Mouse (Mus musculus) midbrain, embryonic 16.5 days (tissue): Measurements from ENCODE around the gene Ccnc. TPM values are rescaled to one million over a fixed set of nuclear protein-coding genes. Genes with fewer than 3 reads are reported as not detected.

Source experiments
- ATAC-seq: fragments of 200-750 bp; cut with Nextera tagmentation; 2 replicates; pipeline ENCODE4 v1.8.0; 2017; ENCODE audit warnings: moderate TSS enrichment
- H3K27ac ChIP-seq: fragments of 300-500 bp; sonication (generic); 2 replicates; pipeline ENCODE4 v1.5.1; 2014; ENCODE audit warnings: mild to moderate bottlenecking, low read length, mixed read lengths
- H3K27me3 ChIP-seq: fragments of 300-500 bp; sonication (generic); 2 replicates; pipeline ENCODE4 v1.6.1; 2014; ENCODE audit warnings: low read depth, low read length, mixed read lengths; ENCODE audit not compliant: control insufficient read depth, insufficient read depth
- H3K36me3 ChIP-seq: fragments of 300-500 bp; sonication (generic); 2 replicates; pipeline ENCODE4 v1.6.1; 2014; ENCODE audit warnings: mild to moderate bottlenecking, low read length, moderate library complexity, mixed read lengths; ENCODE audit not compliant: control insufficient read depth, insufficient read depth
- H3K4me1 ChIP-seq: fragments of 300-500 bp; sonication (generic); 2 replicates; pipeline ENCODE4 v1.6.1; 2014; ENCODE audit warnings: mild to moderate bottlenecking, low read length, mixed read lengths; ENCODE audit not compliant: control insufficient read depth, insufficient read depth
- H3K4me2 ChIP-seq: fragments of 300-500 bp; sonication (generic); 2 replicates; pipeline ENCODE4 v1.6.1; 2014; ENCODE audit warnings: mild to moderate bottlenecking, low read length, mixed read lengths
- H3K4me3 ChIP-seq: fragments of 300-500 bp; sonication (generic); 2 replicates; pipeline ENCODE4 v1.5.1; 2014; ENCODE audit warnings: low read depth, mild to moderate bottlenecking, low read length, moderate library complexity, mixed read lengths
- H3K9ac ChIP-seq: fragments of 300-500 bp; sonication (generic); 2 replicates; pipeline ENCODE4 v1.6.1; 2014; ENCODE audit warnings: low read depth, low read length, mixed read lengths
- H3K9me3 ChIP-seq: fragments of 300-500 bp; sonication (generic); replicated peaks from 2 replicates; pipeline ENCODE4 v1.6.1; 2014; ENCODE audit warnings: mild to moderate bottlenecking, low read length, mixed read lengths; ENCODE audit not compliant: control insufficient read depth, poor library complexity, severe bottlenecking
- WGBS: fragments of 180-500 bp; shearing (Covaris S2); extraction: QIAGEN DNeasy Blood & Tissue Kit; methylation state at CpG from one replicate; pipeline ENCODE4 v1.1.7; 2014; 5-methylcytosine and 5-hydroxymethylcytosine counted together
- polyA plus RNA-seq: library from polyadenylated mRNA; unstranded; fragments of >200 nt; fragmentation: Nextera tagmentation; extraction: Ambion mirVana; gene quantifications from 2 replicates; pipeline ENCODE4 v1.2.1, GENCODE M21; 2015

Gene Ccnc
- polyA plus RNA-seq, 1 experiment from 2014 or later, result 75.0 TPM

DNA sequence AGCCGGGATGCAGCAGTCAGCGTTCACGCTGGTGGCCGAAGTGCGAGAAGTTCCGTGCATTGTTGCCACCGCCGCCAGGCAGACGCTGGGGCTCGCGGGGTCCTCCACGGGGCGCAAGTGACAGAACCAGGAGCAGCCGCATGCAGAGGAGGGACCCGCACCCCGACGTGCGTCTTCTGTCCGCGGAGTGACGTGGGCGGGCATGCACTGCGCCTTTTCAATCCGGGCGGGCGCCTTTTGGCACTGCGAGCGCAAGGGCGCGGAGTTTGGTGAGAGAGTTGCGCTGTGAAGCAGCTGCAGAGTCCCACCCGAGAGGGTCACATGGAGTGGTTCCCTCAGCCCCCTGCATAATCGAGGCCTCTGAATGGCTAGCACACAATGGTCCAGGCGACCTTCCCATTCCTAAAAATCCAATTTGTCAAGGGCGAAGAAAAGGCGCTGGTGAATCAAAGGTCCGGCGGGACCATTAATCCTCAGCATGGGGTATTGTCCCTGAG is 41.9 kb upstream of the Ccnc start, which contains the start of gene Prdm13:
Prdm13 (minus strand) TSS at position 369 of the 497 bp plus-strand sequence.
- no peak within 1 kb of the TSS for H3K9ac ChIP-seq
- ATAC-seq, result peak; percentile 41; the same call in 1 of the 2 replicates
- H3K4me2 ChIP-seq, result no peak within 1 kb of the TSS
- peaks cover 7% of the 10 kb centered on the region for H3K4me1 ChIP-seq
- H3K27me3 ChIP-seq, result peaks cover 62% of the 10 kb centered on the region
- H3K27ac ChIP-seq, result no peak within 1 kb of the TSS
- H3K9me3 ChIP-seq, result no peaks in the 10 kb centered on the region
- H3K4me3 ChIP-seq, result no peak within 1 kb of the TSS
- under 1% methylated on average over 38 of the region's 38 CpGs for whole genome bisulfite sequencing
- no peaks in the 10 kb centered on the region for H3K36me3 ChIP-seq

- H3K9ac ChIP-seq, result no peak overlapping the region
- no peaks in the 10 kb centered on the region for H3K9me3 ChIP-seq
- no peak overlapping the region for H3K4me3 ChIP-seq
- peaks cover 61% of the 10 kb centered on the region for H3K27me3 ChIP-seq
- H3K4me2 ChIP-seq, result no peak overlapping the region
- ATAC-seq, result no peak
- peaks cover 7% of the 10 kb centered on the region for H3K4me1 ChIP-seq
- H3K27ac ChIP-seq, result no peak overlapping the region
- WGBS, result 1% methylated on average over 11 of the region's 11 CpGs
- no peaks in the 10 kb centered on the region for H3K36me3 ChIP-seq
Observed at GRCm38 (mm10) chr4:21686416-21686815, 41.1 kb upstream of the Ccnc start.

DNA sequence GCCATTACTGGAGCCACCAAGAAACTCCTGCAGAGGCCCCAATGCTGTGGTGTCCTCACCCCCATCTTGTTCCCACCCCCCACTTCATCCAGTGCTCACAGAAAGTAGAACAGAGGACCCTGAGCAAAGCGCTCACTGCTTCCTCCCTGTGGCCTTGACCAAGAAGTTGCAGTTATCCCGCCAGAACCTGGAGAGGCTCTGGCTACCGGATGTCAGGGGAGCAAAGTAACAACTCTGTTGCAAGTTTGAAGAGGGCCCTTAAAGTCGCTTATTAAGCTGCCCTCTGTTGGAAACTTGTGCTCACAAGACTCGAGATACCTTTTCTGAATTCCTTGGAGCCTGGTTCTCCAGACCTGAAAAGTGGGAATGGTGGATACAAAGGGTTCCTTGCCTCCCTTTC is 40.6 kb upstream of the Ccnc start:
- Histone ChIP-seq H3K36me3 (no peaks in the 10 kb centered on the region), H3K27ac (no peak overlapping the region), H3K27me3 (peaks cover 63% of the 10 kb centered on the region), H3K4me1 (peaks cover 7% of the 10 kb centered on the region), H3K4me3 (no peak overlapping the region), H3K9me3 (no peaks in the 10 kb centered on the region), H3K4me2 (no peak overlapping the region), H3K9ac (no peak overlapping the region)
- no peak for ATAC-seq
- 1% methylated on average over 5 of the region's 5 CpGs for WGBS

DNA sequence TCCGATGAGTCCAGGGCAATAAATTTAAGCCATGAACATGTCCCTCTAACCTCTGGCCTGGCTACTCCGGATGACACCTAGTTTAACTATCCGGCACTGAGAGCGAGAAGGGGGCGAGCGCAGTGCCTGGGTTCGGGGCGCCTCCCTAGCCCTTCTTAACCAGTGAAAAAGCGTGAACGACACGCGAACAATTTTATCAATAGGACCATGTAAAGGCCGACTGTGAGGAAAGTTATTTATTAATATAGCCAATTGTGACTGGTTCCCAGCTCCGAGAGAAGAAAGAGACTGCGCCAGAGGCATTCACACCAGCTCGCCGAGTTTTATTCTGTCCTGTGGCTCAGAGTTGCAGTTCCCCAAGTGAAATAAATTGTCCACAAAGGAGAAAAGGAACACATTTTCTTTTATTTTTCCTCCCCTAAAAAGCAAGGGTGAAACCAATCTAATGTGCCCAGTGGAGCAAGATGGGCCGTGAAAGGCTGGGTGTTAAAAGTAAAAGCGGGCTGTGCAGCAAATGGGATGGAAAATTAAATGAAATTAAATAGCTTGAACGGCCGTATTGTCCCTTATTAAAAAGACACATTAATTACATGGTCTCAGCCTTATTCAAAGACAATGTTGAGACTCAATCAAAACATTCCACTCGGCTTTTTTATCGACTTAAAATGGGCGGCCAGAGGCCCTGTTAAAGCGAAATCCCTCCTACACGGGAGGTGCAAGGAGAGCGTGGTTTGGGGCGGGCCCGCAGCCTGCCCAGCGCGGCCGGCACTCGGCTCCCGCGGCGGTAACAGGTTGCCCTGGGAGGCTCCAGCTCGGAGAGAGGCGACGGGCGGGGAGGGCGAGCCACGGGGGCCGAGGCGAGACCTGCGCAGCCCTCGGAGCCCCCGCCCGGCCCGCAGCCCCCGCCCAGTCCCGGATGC is 39.5 kb upstream of the Ccnc start:
- Histone ChIP-seq H3K4me1 (peaks cover 7% of the 10 kb centered on the region), H3K36me3 (no peaks in the 10 kb centered on the region), H3K4me3 (peak overlapping the region; percentile 42), H3K4me2 (peak overlapping the region; percentile 65), H3K9ac (peak overlapping the region; percentile 48), H3K9me3 (no peaks in the 10 kb centered on the region), H3K27me3 (peaks cover 66% of the 10 kb centered on the region), H3K27ac (no peak overlapping the region)
- peak; percentile 50 for ATAC-seq
- 2% methylated on average over 40 of the region's 51 CpGs for WGBS

GRCm38 (mm10) chr4:21688703-21689200 is 38.7 kb upstream of the Ccnc start:
- peaks cover 64% of the 10 kb centered on the region for H3K27me3 ChIP-seq
- no peak overlapping the region for H3K27ac ChIP-seq
- ATAC-seq, result peak; percentile 68
- H3K4me2 ChIP-seq, result peak overlapping the region; percentile 65
- H3K4me3 ChIP-seq, result peak overlapping the region; percentile 42
- peaks cover 7% of the 10 kb centered on the region for H3K4me1 ChIP-seq
- under 1% methylated on average over 48 of the region's 64 CpGs for WGBS
- peak overlapping the region; percentile 48 for H3K9ac ChIP-seq
- no peaks in the 10 kb centered on the region for H3K9me3 ChIP-seq
- H3K36me3 ChIP-seq, result no peaks in the 10 kb centered on the region

- Histone ChIP-seq H3K9ac (no peak overlapping the region), H3K9me3 (no peaks in the 10 kb centered on the region), H3K4me3 (no peak overlapping the region), H3K4me1 (peaks cover 7% of the 10 kb centered on the region), H3K27ac (no peak overlapping the region), H3K27me3 (peaks cover 57% of the 10 kb centered on the region), H3K4me2 (peak overlapping the region; percentile 28), H3K36me3 (no peaks in the 10 kb centered on the region)
- ATAC-seq, result 0 out of 2 replicates have a peak, but pooled peaks have one; percentile 14
- WGBS, result under 1% methylated on average over 18 of the region's 18 CpGs
Observed at GRCm38 (mm10) chr4:21689492-21689941, 38.0 kb upstream of the Ccnc start.

- ATAC-seq, result no peak
- H3K4me3 ChIP-seq, result no peak overlapping the region
- H3K27ac ChIP-seq, result no peak overlapping the region
- H3K27me3 ChIP-seq, result peaks cover 57% of the 10 kb centered on the region
- H3K9me3 ChIP-seq, result no peaks in the 10 kb centered on the region
- 5% methylated on average over 7 of the region's 7 CpGs for WGBS
- H3K4me1 ChIP-seq, result peaks cover 7% of the 10 kb centered on the region
- no peak overlapping the region for H3K4me2 ChIP-seq
- no peak overlapping the region for H3K9ac ChIP-seq
- H3K36me3 ChIP-seq, result no peaks in the 10 kb centered on the region
Observed at GRCm38 (mm10) chr4:21690221-21690620, 37.3 kb upstream of the Ccnc start.

GRCm38 (mm10) chr4:21695638-21696254 is 31.8 kb upstream of the Ccnc start:
- WGBS, result 26% methylated on average over 7 of the region's 7 CpGs
- Histone ChIP-seq H3K36me3 (no peaks in the 10 kb centered on the region), H3K9me3 (no peaks in the 10 kb centered on the region), H3K4me1 (no peaks in the 10 kb centered on the region), H3K27ac (no peak overlapping the region), H3K27me3 (peaks cover 30% of the 10 kb centered on the region), H3K4me2 (no peak overlapping the region), H3K4me3 (no peak overlapping the region), H3K9ac (no peak overlapping the region)
- peak; percentile 64 for ATAC-seq
